Mouse (Mus musculus) CH12.LX (cell line): ENCODE measurements at regions not wholly inside any gene's neighbourhood (a gene's known extent, or its start where the extent isn't known, plus 50 kb on each side); places are given as distances from the start of the nearest gene placed in this dataset.

Experiments used
- DNase-seq: peaks from one replicate; pipeline ENCODE4 v3.0.0-alpha.2; 2013; ENCODE audit errors: extremely low read depth
- H3K27ac ChIP-seq: 2 replicates; pipeline ENCODE4 v1.5.1; 2012; ENCODE audit warnings: low read depth, mild to moderate bottlenecking, control low read depth, moderate library complexity; ENCODE audit not compliant: insufficient read depth
- H3K27me3 ChIP-seq: replicated peaks from 2 replicates; pipeline ENCODE3; 2012; ENCODE audit warnings: inconsistent platforms
- H3K36me3 ChIP-seq, 2 experiments: replicated peaks in 1 of 2; 2 replicates each; pipeline versions ENCODE3 to v1.6.1; 2012; ENCODE audit warnings: inconsistent platforms in 1 of 2, low read length in 1 of 2, mild to moderate bottlenecking in 1 of 2, mixed read lengths in 1 of 2, moderate library complexity in 1 of 2; ENCODE audit not compliant: control insufficient read depth in 1 of 2, insufficient read depth in 1 of 2
- H3K4me1 ChIP-seq, 2 experiments: 2 replicates each; pipeline ENCODE4 v1.6.1; 2012; ENCODE audit warnings: inconsistent platforms in 1 of 2, moderate library complexity in 1 of 2; ENCODE audit not compliant: insufficient read depth in 2 of 2, control insufficient read depth in 1 of 2
- H3K4me2 ChIP-seq: 2 replicates; pipeline ENCODE4 v1.6.1; 2012; ENCODE audit warnings: low read depth, mild to moderate bottlenecking, control low read depth; ENCODE audit not compliant: poor library complexity, insufficient read depth, severe bottlenecking
- H3K4me3 ChIP-seq, 3 experiments: fragments of 150-350 bp in 1 of 3; sonication (generic) in 1 of 3; replicated peaks in 1 of 3; 2 replicates each; pipeline versions ENCODE3 to v1.5.1; 2011 to 2012; ENCODE audit warnings: low read depth in 2 of 3, low read length in 2 of 3, mild to moderate bottlenecking in 2 of 3, moderate library complexity in 2 of 3, control low read depth in 1 of 3, improper control_type of control experiment in 1 of 3, inconsistent platforms in 1 of 3, mixed read lengths in 1 of 3; ENCODE audit not compliant: poor library complexity in 1 of 3
- H3K79me2 ChIP-seq: replicated peaks from 2 replicates; pipeline ENCODE4 v1.6.1; 2012; ENCODE audit warnings: mild to moderate bottlenecking, moderate library complexity; ENCODE audit not compliant: control insufficient read depth, poor library complexity, insufficient read depth, severe bottlenecking; ENCODE audit errors: extremely low read depth
- H3K9ac ChIP-seq: 2 replicates; pipeline ENCODE4 v1.6.1; 2012; ENCODE audit warnings: low read depth, mild to moderate bottlenecking, control low read depth, moderate library complexity; ENCODE audit not compliant: insufficient read depth
- H3K9me3 ChIP-seq: replicated peaks from 2 replicates; pipeline ENCODE3; 2012; ENCODE audit warnings: low read length, inconsistent platforms, mixed read lengths
- BHLHE40 ChIP-seq: IDR thresholded peaks from 2 replicates; pipeline ENCODE4 v1.6.1; 2011; ENCODE audit warnings: mild to moderate bottlenecking, low read depth, low read length, improper control_type of control experiment
- CHD2 ChIP-seq: IDR thresholded peaks from 2 replicates; pipeline ENCODE4 v1.6.1; 2011; ENCODE audit warnings: low read length, improper control_type of control experiment
- ELF1 ChIP-seq: IDR thresholded peaks from 2 replicates; pipeline ENCODE4 v1.6.1; 2014; ENCODE audit warnings: low read depth, mild to moderate bottlenecking, inconsistent platforms, low read length, improper control_type of control experiment
- EP300 ChIP-seq: IDR thresholded peaks from 2 replicates; pipeline ENCODE4 v1.6.1; 2011; ENCODE audit warnings: low read length, improper control_type of control experiment
- HCFC1 ChIP-seq: IDR thresholded peaks from 2 replicates; pipeline ENCODE4 v1.6.1; 2012; ENCODE audit warnings: low read depth, mild to moderate bottlenecking, inconsistent platforms, low read length, improper control_type of control experiment
- IRF4 ChIP-seq: IDR thresholded peaks from 2 replicates; pipeline ENCODE4 v1.6.1; 2014; ENCODE audit warnings: low read depth, mild to moderate bottlenecking, inconsistent platforms, low read length, improper control_type of control experiment
- JUN ChIP-seq: IDR thresholded peaks from 2 replicates; pipeline ENCODE4 v1.6.1; 2011; ENCODE audit warnings: low read depth, mild to moderate bottlenecking, low read length, improper control_type of control experiment, moderate library complexity; ENCODE audit not compliant: insufficient read depth
- KAT2A ChIP-seq: IDR thresholded peaks from 2 replicates; pipeline ENCODE4 v1.6.1; 2012; ENCODE audit warnings: low read length, improper control_type of control experiment, inconsistent platforms; ENCODE audit not compliant: insufficient replicate concordance
- MAFK ChIP-seq: IDR thresholded peaks from 2 replicates; pipeline ENCODE4 v1.6.1; 2011; ENCODE audit warnings: low read length, improper control_type of control experiment; ENCODE audit not compliant: insufficient replicate concordance
- MAZ ChIP-seq: IDR thresholded peaks from 2 replicates; pipeline ENCODE4 v1.6.1; 2012; ENCODE audit warnings: low read depth, mild to moderate bottlenecking, inconsistent platforms, low read length, improper control_type of control experiment, moderate library complexity
- MEF2A ChIP-seq: IDR thresholded peaks from 2 replicates; pipeline ENCODE4 v1.6.1; 2014; ENCODE audit warnings: low read depth, mild to moderate bottlenecking, inconsistent platforms, low read length, improper control_type of control experiment, borderline replicate concordance
- MYC ChIP-seq: IDR thresholded peaks from 2 replicates; pipeline ENCODE4 v1.6.1; 2011; ENCODE audit warnings: low read depth, mild to moderate bottlenecking, improper control_type of control experiment, low read length
- NRF1 ChIP-seq: IDR thresholded peaks from 2 replicates; pipeline ENCODE4 v1.6.1; 2014; ENCODE audit warnings: low read depth, mild to moderate bottlenecking, inconsistent platforms, low read length, improper control_type of control experiment, moderate library complexity
- PAX5 ChIP-seq: IDR thresholded peaks from 2 replicates; pipeline ENCODE4 v1.6.1; 2012; ENCODE audit warnings: low read length, inconsistent platforms, mixed read lengths
- POLR2AphosphoS2 ChIP-seq: IDR thresholded peaks from 2 replicates; pipeline ENCODE4 v1.6.1; 2011; ENCODE audit warnings: low read depth, low read length, improper control_type of control experiment
- RAD21 ChIP-seq: IDR thresholded peaks from 2 replicates; pipeline ENCODE4 v1.6.1; 2011; ENCODE audit warnings: low read depth, mild to moderate bottlenecking, low read length, improper control_type of control experiment, moderate library complexity
- RCOR1 ChIP-seq: conservative IDR thresholded peaks from 2 replicates; pipeline ENCODE4 v1.6.1; 2012; ENCODE audit warnings: low read depth, mild to moderate bottlenecking, inconsistent platforms, low read length, improper control_type of control experiment
- SMC3 ChIP-seq: IDR thresholded peaks from 2 replicates; pipeline ENCODE4 v1.6.1; 2011; ENCODE audit warnings: low read depth, low read length, improper control_type of control experiment
- TCF12 ChIP-seq: IDR thresholded peaks from 2 replicates; pipeline ENCODE4 v1.6.1; 2014; ENCODE audit warnings: low read depth, mild to moderate bottlenecking, inconsistent platforms, low read length, improper control_type of control experiment
- USF1 ChIP-seq: IDR thresholded peaks from 2 replicates; pipeline ENCODE4 v1.6.1; 2014; ENCODE audit warnings: low read depth, mild to moderate bottlenecking, inconsistent platforms, low read length, improper control_type of control experiment
- USF2 ChIP-seq: conservative IDR thresholded peaks from 2 replicates; pipeline ENCODE4 v1.6.1; 2011; ENCODE audit warnings: low read depth, low read length, improper control_type of control experiment
- ZC3H11A ChIP-seq: IDR thresholded peaks from 2 replicates; pipeline ENCODE4 v1.6.1; 2012; ENCODE audit warnings: low read depth, mild to moderate bottlenecking, inconsistent platforms, low read length, improper control_type of control experiment
- ZMIZ1 ChIP-seq: IDR thresholded peaks from 2 replicates; pipeline ENCODE4 v1.6.1; 2012; ENCODE audit warnings: low read depth, mild to moderate bottlenecking, inconsistent platforms, low read length, improper control_type of control experiment
- ZNF384 ChIP-seq: IDR thresholded peaks from 2 replicates; pipeline ENCODE4 v1.6.1; 2012; ENCODE audit warnings: low read depth, low read length, improper control_type of control experiment, inconsistent platforms
- dilution Hi-C: fragments of 300-500 bp; cut with MboI; formaldehyde crosslinking; loops from 2 replicates; pipeline ENCODE4 v1.14.3; 2020; ENCODE audit warnings: low sequenced_read_pairs; ENCODE audit not compliant: extremely low pct_unique_long_range_greater_than_20kb, extremely low pct_ligation_motif_present
- in situ Hi-C: fragments of 300-500 bp; cut with MboI; formaldehyde crosslinking; loops from 3 replicates; pipeline ENCODE4 v1.14.3; 2019; ENCODE audit warnings: low sequenced_read_pairs, low pct_ligation_motif_present, low pct_unique_long_range_greater_than_20kb, mixed read lengths

- no peaks in the 10 kb centered on the region for H3K79me2 ChIP-seq
- in situ Hi-C loops = loop anchor here (25.0 kb wide), 3 partner anchors 231 to 681 kb away; no protein-coding TSS in a partner anchor
- no peak overlapping the region for H3K4me2 ChIP-seq
- no peak overlapping the region for H3K4me3 ChIP-seq
- no peaks in the 10 kb centered on the region for H3K36me3 ChIP-seq
- dilution Hi-C loops = no loop called here
- H3K27ac ChIP-seq = no peak overlapping the region
- no peak overlapping the region for H3K9ac ChIP-seq
- TF ChIP-seq SMC3 = no peak
- TF ChIP-seq CHD2 = no peak
- no peak for TF ChIP-seq ZNF384
- no peak for TF ChIP-seq POLR2AphosphoS2
- TF ChIP-seq NRF1 = no peak
- TF ChIP-seq USF1 = no peak
- no peak for TF ChIP-seq EP300
- no peak for TF ChIP-seq JUN
- TF ChIP-seq MAZ = no peak
- no peak for TF ChIP-seq ZC3H11A
- TF ChIP-seq HCFC1 = no peak
- no peak for TF ChIP-seq ZMIZ1
- no peak for TF ChIP-seq ELF1
- no peak for DNase-seq
- peaks cover 0 to 3% of the 10 kb centered on the region in 2 experiments; a peak in 1 of 4 replicates for H3K4me1 ChIP-seq
- H3K9me3 ChIP-seq = peaks cover 5% of the 10 kb centered on the region
- H3K27me3 ChIP-seq = no peaks in the 10 kb centered on the region
Observed at GRCm38 (mm10) chr13:107456394-107456793, 434.5 kb upstream of the Kif2a start.

DNA sequence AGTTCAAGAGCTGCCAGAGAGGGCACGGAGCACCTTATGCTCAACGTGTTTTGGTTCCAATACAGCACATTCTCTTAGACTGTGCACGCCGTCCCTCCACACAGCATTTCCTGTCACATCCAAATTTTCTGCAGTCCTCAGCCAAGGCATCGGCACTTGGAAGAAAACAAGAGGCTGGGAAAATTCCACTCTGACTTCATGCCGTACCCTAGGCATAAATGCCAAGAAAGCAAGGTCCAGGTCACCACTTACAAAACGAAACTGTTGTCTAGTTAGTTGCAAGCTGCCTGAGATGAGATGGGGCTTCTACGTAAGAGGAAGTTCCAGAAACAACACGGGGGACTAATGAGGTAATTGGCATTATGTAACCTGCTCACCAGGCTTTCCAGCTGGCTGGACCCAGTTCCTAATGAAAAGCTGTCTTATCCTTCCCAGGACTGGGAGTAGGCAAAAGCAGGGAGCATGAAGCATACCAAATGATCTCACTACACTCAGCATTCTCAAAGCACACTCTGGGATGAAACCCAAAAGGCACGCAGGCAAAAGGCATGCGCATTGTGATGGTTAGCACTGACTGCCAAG, 427.8 kb upstream of the Kif2a start:
- DNase-seq = no peak
- no peak overlapping the region for H3K27ac ChIP-seq
- no peaks in the 10 kb centered on the region for H3K36me3 ChIP-seq
- H3K4me2 ChIP-seq = peak overlapping the region; percentile 59; the same call in 1 of the 2 replicates
- no peak overlapping the region for H3K9ac ChIP-seq
- in situ Hi-C loops = loop anchor here (25.0 kb wide), 3 partner anchors 238 to 688 kb away; no protein-coding TSS in a partner anchor
- no peak for TF ChIP-seq SMC3
- TF ChIP-seq, all 38 proteins: peak for 0
- H3K27me3 ChIP-seq = no peaks in the 10 kb centered on the region
- H3K9me3 ChIP-seq = peaks cover 2% of the 10 kb centered on the region
- dilution Hi-C loops = no loop called here
- H3K4me1 ChIP-seq = peaks cover 0 to 4% of the 10 kb centered on the region in 2 experiments; a peak in 1 of 4 replicates
- peak overlapping the region in 2 of 3 experiments; percentile 26 to 39 for H3K4me3 ChIP-seq
- H3K79me2 ChIP-seq = no peaks in the 10 kb centered on the region

DNA sequence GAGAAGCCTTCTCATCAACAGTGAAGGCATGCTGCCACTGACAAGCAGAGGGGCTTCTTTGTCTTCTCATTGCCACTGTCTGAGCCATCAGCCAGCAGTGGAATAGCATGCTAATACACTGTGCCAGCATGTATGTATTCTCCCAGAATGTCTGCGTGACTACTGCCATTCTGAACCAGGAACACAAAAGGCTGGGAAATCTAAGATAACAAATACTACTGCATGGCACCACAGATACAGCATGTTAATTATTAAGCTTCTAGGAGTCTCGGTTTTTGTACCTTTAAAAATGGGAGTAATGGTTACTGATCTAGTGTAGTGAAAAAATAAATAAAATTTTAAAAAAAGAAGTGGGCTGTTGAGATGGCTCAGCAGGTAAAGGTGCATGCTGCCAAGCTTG, 425.9 kb upstream of the Kif2a start:
- DNase-seq = no peak
- no peak for TF ChIP-seq RAD21
- TF ChIP-seq TCF12 = no peak
- no peak for TF ChIP-seq USF2
- no peak for TF ChIP-seq CHD2
- no peak for TF ChIP-seq PAX5
- no peak for TF ChIP-seq IRF4
- no peak for TF ChIP-seq MAFK
- TF ChIP-seq ZC3H11A = no peak
- TF ChIP-seq MYC = no peak
- no peak for TF ChIP-seq MEF2A
- TF ChIP-seq POLR2AphosphoS2 = no peak
- TF ChIP-seq MAZ = no peak
- TF ChIP-seq RCOR1 = no peak
- no peak for TF ChIP-seq SMC3
- TF ChIP-seq KAT2A = no peak
- no peak for TF ChIP-seq NRF1
- TF ChIP-seq BHLHE40 = no peak
- Histone ChIP-seq H3K4me1 (peaks cover 0 to 4% of the 10 kb centered on the region in 2 experiments; a peak in 1 of 4 replicates), H3K4me3 (no peak overlapping the region), H3K4me2 (no peak overlapping the region), H3K79me2 (no peaks in the 10 kb centered on the region), H3K27me3 (no peaks in the 10 kb centered on the region), H3K9ac (no peak overlapping the region), H3K27ac (no peak overlapping the region), H3K36me3 (no peaks in the 10 kb centered on the region), H3K9me3 (peaks cover 2% of the 10 kb centered on the region)
- in situ Hi-C loops = no loop called here
- dilution Hi-C loops = no loop called here
